Mouse (Mus musculus): ENCODE measurements at regions not wholly inside any gene's neighbourhood (a gene's known extent, or its start where the extent isn't known, plus 50 kb on each side); places are given as distances from the start of the nearest gene placed in this dataset.

GRCm38 (mm10) chr11:63394201-63394600, 265.4 kb downstream of the Pmp22 start:
- DNase-seq (ENCODE audit: low spot score in 2 of 2): no peak

DNA sequence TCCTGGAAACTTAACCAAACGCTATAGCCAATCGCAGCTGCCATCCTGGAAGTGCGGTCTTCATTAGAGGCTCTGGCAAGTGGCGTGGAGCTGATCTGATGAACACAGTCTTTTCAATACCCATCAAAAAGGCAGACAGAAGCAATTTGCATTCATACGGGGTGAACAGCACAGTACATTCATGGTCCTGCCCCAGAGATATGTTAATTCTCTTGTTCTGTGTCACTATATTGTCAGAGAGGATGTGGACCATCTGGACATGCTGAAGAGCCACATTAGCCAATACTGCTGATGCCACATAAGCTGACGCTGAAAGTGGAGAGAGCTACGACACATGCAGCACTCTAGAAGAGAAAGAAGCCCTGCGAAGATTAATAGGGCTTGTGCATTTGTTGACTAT, 267.6 kb downstream of the Pmp22 start:
- no peak for DNase-seq (ENCODE audit: low spot score in 2 of 2)

- no peak for DNase-seq (ENCODE audit: low spot score in 2 of 2)
These were observed 274.0 kb downstream of the Pmp22 start for GRCm38 (mm10) chr11:63402741-63403140.

GRCm38 (mm10) chr11:63404719-63405118, 275.9 kb downstream of the Pmp22 start:
- DNase-seq (ENCODE audit: low spot score in 2 of 2): peak in 1 of 2 experiments; percentile 5

DNA sequence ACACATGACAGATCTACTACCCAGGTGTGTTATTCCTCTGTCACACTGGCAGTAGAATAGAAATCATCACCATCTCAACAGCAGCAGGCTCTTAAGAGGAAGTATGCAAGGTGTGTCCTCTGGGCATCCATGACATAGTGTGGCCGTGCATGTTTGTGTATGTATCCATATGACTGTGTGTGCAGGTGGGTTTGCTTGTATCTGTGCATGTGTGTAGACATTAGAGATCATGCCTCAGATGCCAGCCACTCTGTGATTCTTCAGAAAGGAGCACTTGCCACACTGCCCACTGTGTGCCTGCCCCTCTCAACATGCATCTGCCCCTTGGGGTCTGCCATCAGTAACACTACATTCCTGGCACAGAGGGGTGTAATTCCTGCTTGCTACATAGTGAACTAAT, 280.6 kb downstream of the Pmp22 start:
- DNase-seq (ENCODE audit: low spot score in 2 of 2): no peak

DNA sequence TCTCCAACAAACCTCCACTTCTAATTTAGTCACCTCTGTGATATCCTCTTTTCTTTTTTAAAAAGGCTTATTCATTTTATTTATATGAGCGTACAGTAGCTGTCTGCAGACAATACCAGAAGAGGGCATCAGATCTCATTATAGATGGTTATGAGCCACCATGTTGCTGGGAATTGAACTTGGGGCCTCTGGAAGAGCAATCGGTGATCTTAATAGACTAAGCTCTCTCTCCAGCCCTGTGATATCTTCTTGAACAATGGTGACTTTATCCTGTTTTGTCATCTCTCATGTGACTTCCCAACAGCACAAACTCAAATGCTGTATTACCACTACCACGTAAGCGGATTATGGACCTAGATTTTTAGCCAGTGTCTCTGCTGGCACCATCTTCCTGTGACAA, 282.1 kb downstream of the Pmp22 start:
- DNase-seq (ENCODE audit: low spot score in 2 of 2): no peak

DNA sequence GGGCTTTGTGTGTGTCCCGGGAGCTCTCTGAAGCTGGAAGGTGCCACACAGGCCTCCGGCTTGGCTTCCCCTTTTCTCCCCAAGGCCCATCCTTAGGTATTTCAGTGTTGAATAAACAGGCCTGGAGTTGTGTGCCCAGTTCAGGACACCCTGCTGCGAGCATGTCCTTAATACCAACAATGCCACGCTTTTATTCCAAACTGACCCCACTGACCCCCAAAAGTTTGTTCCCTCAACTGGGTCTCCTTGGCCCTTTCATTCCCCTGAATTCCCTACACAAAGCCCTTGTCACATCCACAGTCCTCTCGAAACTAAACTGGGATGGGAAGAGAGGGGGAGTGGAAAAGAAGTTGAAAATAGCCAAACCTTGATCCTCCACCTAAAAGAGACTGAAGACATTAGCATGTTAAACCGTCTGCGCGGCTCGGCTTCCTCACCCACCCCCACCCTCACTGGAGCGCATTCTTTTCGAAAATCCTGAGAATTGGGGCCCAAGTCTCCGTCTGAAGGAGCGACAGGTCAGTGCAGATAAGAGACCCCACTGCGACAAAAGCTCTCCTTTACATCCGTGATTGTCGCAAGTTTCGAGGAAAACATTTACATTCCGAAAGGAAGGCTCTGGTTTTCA, 283.7 kb downstream of the Pmp22 start:
- DNase-seq (ENCODE audit: low spot score in 2 of 2): no peak

GRCm38 (mm10) chr11:63413106-63413505, 284.3 kb downstream of the Pmp22 start:
- DNase-seq (ENCODE audit: low spot score in 2 of 2): no peak

GRCm38 (mm10) chr11:63413621-63414020, 284.8 kb downstream of the Pmp22 start:
- no peak for DNase-seq (ENCODE audit: low spot score in 2 of 2)

DNA sequence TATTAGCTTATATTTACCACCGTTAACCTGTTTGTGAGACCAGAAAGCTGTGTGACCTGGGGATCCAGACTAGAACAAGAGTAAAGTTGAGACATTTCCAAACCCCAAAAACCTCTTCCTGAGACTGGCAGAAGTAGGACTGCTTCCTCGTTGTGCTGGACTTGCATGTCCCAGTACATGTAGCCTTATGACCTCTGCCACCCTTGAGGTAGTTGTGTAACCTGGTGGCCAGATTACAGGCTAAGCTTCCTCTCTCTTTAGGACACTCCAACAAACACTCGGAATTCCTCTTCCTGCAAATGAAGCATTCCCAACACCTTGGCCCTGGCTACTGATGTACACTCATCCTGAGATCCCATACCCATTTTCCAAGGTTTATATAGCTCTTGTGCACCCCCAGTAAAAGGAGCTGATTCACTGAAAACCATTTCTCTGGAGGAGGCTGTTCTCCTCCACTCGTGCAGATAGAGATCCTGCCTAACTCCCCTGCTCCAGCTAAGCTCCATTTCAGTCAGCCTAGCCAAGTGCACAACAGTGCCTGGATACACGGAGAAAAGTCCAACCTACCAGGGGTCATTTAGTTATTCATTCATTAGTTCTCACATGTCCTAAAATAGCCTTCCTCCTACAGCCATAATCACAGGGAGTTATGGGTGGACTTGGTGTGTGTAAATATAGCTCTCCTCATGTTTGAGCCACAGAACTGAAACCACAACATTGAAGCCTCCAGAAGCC, 289.4 kb downstream of the Pmp22 start:
- no peak for DNase-seq (ENCODE audit: low spot score in 2 of 2)

DNA sequence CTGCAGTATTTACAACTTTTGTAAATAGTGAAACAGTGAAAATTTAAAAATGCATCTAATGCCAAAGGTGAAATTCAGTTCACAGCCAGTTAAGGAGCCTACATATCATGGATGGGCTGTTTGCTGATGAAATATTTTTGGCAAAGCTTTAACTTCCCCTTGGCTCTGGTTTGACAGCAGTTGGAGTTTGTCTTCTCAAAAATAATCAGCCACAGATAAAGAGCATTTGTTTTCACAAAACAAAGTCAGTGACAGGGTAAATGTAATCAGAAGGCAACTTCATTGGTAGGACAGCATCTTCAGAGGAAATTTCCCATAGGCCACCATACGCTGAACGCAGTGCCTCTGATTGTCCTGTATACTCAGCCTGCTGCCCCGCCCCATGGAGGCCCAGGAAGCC, 291.6 kb downstream of the Pmp22 start:
- DNase-seq (ENCODE audit: low spot score in 2 of 2): no peak

DNA sequence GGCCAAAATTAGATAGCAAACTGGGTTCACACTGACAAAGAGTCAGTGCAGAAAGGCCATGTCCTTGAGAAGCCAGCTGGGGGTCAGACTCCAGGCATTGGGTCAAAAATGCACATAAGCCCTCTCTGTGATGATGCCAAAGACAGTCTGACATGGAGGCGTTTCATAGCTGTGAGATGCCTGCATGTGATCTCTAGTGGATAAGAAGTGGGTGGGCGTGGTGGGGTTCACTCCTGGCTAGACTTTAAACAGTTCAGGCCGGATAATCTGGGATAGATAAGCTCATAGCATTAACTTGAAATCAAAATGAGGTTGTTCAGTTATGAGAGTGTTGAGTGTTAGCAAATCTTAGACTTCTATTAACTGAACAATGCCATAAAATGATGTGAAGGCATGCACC, 293.3 kb downstream of the Pmp22 start:
- no peak for DNase-seq (ENCODE audit: low spot score in 2 of 2)

DNA sequence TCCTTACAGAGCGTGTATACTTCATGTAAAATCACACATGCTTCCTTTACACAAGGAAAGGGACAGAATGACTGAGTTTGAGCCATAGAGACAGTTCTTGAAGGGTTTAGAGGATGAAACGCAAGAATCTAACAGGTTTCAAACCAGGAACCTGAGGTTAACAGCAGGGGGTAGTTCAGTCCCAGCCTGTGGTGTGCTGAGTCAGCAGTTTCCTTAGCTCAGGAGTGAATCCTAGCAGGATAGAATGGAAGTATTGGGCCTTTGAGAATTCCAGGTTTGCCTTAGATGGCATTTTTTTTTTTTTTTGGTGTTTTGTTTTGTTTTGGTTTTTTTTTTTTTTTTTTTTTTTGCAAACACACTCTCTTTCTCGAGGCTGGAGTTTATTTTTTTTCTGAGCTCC, 295.5 kb downstream of the Pmp22 start:
- no peak for DNase-seq (ENCODE audit: low spot score in 2 of 2)

DNA sequence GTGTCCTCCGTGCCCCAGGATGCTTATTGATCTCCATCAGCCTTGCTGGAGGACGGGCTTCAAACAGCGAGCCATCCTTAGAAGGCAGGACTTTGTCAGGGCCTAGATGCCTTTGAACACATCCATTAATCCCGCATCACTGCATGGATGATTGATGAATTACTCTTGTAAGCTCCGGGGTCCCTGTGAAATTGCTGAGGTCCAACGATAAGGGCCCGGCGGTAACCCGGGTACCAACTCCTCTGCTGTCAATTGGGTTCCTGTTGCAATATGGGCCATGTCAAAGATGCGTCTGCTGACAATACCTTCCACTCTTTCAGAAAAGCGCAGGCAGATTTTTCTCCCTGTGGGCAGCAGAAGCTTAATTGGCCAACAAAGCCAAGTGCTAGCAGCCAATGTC, 297.0 kb downstream of the Pmp22 start:
- no peak for DNase-seq (ENCODE audit: low spot score in 2 of 2)

DNA sequence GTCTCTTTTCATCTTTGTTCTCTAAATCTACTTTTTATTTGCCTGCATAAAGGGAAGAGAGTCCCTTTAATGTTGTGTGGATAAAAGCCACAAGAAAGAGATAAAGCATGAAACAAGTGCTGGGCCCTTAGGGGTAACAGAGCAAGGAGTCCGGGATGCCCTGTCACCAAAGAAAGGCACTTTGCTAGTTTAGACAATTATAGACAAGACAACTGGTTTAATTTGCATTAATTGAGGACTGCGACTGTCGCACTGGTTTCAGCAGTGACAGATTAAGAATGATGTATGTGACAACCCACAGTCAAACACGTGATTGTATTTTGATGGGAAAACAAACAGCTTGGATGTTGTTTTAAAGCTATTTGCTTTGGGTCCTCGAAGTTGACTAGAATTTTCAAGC, 325.0 kb downstream of the Pmp22 start:
- DNase-seq (ENCODE audit: low spot score in 2 of 2): no peak

DNA sequence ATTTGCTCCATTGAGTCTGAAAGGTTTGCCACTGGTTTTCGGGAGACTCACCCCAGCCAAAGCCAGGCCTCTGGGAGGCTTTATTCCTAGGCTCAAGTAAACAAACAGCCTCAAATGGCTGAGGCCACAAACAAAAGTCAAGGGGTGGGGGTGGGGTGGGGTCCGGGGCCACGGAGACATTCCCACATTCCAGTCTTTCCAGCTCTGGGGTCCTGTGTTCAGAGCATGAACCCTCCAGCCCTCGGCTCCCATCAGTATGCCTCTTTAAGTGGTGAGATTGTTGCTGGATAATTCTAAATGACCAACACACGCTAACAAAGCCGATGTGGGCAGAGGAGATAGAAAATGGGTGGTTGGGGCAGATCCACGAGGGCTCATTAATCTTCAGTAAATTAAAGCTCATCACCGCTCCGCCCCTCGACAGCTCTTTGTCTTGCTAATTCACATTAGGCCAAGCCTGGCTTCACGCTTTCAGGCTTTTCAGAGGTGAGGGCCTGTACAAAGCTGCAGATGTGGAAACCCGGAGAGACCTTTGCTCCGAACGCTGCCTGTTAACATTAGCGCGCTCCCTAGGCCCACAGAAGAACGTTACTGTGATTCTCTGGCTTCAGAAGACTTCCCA, 326.2 kb downstream of the Pmp22 start:
- no peak for DNase-seq (ENCODE audit: low spot score in 2 of 2)

- no peak for DNase-seq (ENCODE audit: low spot score in 2 of 2)
These were observed 327.6 kb downstream of the Pmp22 start for GRCm38 (mm10) chr11:63456356-63456755.

GRCm38 (mm10) chr11:63457250-63457649, 328.5 kb downstream of the Pmp22 start:
- DNase-seq (ENCODE audit: low spot score in 2 of 2): no peak

- no peak for DNase-seq (ENCODE audit: low spot score in 2 of 2)
These were observed 331.4 kb downstream of the Pmp22 start for GRCm38 (mm10) chr11:63460146-63460545.

DNA sequence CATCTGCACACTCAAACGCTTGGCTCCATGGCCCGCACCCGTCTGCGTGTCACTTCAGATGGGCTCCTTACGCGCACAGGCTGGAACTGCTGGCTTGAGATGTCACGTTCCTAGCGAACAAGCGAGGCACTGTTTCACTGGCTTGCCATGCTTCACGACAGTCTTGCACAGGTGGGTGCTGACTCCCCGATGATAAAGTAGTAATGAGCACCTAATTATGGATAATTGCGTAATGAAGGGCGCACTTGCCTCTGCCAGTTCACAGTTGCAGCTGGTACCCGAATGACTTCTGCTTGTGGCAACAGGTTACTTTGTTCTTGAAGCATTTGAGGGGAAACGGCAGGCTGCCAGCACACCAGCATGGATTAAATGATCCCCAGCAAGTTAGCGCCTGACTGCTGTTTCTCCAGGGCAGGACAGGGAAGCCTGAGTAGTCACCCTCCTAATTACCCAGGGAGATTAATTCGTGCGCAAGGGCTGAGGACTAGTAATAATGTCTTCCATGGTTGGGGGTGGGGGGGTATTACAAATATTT, 335.1 kb downstream of the Pmp22 start:
- DNase-seq (ENCODE audit: low spot score in 2 of 2): no peak

GRCm38 (mm10) chr11:63465941-63466340, 337.2 kb downstream of the Pmp22 start:
- DNase-seq (ENCODE audit: low spot score in 2 of 2): no peak

DNA sequence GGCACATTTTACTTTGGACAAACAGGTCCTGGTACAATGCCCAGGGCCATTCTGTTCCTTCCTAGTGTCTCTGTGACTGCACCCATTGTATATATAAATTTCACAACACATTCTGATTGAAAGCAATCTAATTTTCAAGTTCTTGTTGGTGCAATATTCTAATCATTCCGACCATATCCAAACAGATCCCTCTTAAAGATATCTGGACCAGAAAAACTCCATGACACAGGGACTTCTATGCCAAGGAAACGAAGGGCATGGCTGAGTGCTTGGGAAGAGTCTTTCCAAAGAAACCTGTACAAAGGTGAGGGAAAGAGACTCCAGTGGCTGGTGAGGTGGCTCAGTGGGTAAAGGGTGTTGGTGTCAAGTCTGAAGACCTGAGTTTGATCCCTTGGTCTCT, 337.8 kb downstream of the Pmp22 start:
- DNase-seq (ENCODE audit: low spot score in 2 of 2): no peak

GRCm38 (mm10) chr11:63474831-63475230, 346.0 kb downstream of the Pmp22 start:
- DNase-seq (ENCODE audit: low spot score in 2 of 2): no peak
